Mouse (Mus musculus) Patski (cell line): ENCODE measurements around the gene Fam19a2. TPM values are rescaled to one million over a fixed set of nuclear protein-coding genes. Genes with fewer than 3 reads are reported as not detected.
A peak's percentile ranks its signal among the peaks of the same experiment; 100 is the strongest.

Source experiments
- ATAC-seq: fragments of 100-300 bp; one replicate; pipeline ENCODE4 v1.8.0; 2021
- CTCF ChIA-PET: fragments of 350-600 bp; sonication (Branson Sonifier 250); formaldehyde crosslinking; loops from one replicate; lab custom pipeline; 2022; ENCODE audit warnings: inconsistent platforms; lab: Charles Lee
- POLR2A ChIA-PET: fragments of 350-600 bp; sonication (Branson Sonifier 250); formaldehyde crosslinking; loops from one replicate; lab custom pipeline; 2022; ENCODE audit warnings: antibody characterized with exemption, inconsistent platforms; lab: Charles Lee
- DNase-seq: peaks from one replicate; pipeline ENCODE4 v3.0.0-alpha.2; 2011; ENCODE audit warnings: low read depth, low spot score
- H3K27me3 ChIP-seq: fragments of 371-371 bp; one replicate; pipeline ENCODE4 v1.5.1; 2021
- CTCF ChIP-seq: fragments of 100-300 bp; IDR thresholded peaks from one replicate; pipeline ENCODE4 v1.5.1; 2021
- in situ Hi-C: fragments of 300-500 bp; cut with MboI; formaldehyde crosslinking; loops from 3 replicates; pipeline ENCODE4 v1.11.1; 2018; ENCODE audit warnings: low pct_unique_long_range_greater_than_20kb, mixed read lengths
- polyA plus RNA-seq: library from polyadenylated mRNA; unstranded; gene quantifications from one replicate; pipeline ENCODE4 v1.2.3, GENCODE M21; 2021

Fam19a2 gene
- polyA plus RNA-seq, 1 experiment from 2014 or later = 0.36 TPM

DNA sequence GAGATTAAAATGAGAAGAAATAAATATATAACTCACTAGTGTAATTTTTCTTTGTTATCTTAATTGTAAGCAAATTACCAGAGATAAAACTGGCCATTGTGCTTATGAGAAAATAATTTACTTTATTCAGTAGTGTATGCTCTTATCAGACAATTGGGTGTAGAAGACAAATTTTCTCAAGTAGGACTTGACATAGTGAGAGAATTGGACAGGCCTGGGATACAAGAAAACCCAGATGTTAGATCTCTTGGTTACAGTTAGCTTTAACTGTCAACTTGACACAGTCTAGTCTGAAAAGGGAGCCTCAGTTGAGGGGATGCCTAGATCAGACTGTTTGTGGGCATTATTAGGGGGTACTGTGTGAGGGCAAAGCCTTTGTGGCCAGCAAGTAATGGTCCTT lies 373.7 kb downstream of the Fam19a2 start:
- in situ Hi-C loops = no loop called here
- no peak for TF ChIP-seq CTCF
- no peak for ATAC-seq
- POLR2A ChIA-PET = no interaction called here
- CTCF ChIA-PET = interaction anchor here (0.6 kb wide), 1 partner anchor 372 kb away, joined by 3 read pairs; no protein-coding TSS in a partner anchor
- no peaks in the 10 kb centered on the region for H3K27me3 ChIP-seq
- no peak for DNase-seq

DNA sequence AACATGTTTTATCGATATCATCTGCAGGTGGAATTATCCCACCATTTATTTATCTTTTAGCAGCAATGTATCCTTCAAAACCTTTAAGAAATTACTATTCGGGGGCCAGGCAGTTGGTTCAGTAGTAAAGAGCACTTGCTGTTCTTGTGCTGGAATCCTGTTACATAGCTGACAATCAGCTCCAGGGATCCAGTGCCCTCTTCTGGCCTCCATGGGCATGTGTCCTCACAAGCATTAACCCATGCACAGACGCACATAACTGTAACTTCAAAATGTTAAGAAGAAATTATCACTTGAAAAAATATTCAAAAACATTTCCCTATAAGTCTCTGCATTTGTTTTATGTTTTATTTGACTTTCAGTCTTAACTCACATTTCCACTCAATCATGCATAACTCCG lies 381.8 kb downstream of the Fam19a2 start:
- no peaks in the 10 kb centered on the region for H3K27me3 ChIP-seq
- in situ Hi-C loops = no loop called here
- ChIA-PET CTCF (no interaction called here), POLR2A (no interaction called here)
- no peak for DNase-seq
- ATAC-seq = no peak
- TF ChIP-seq CTCF = peak; percentile 16

DNA sequence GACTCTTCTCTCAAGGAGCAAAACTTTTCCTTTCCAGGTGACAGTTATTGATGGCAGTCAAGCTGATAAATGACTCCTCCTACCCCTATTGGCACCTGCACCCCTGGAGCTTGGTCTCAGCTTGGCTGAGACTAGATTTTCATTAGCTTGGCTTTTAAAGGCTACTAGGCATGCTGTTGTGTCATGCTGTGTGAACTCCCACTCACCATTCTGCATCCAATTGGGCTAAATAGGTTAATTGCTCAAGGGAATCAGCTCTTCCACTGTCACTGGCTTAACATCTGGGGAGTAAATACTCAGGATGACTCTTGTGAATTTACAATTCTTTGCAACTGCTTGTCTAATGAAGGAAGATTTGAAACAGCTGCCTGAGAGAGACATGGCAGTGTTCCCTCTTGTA lies 407.4 kb downstream of the Fam19a2 start:
- POLR2A ChIA-PET = interaction anchor here (0.5 to 0.6 kb wide), 2 partner anchors 16 to 63 kb away, joined by 4 to 5 read pairs; no protein-coding TSS in a partner anchor
- no peak for DNase-seq
- ATAC-seq = no peak
- peaks cover 4% of the 10 kb centered on the region for H3K27me3 ChIP-seq
- no peak for TF ChIP-seq CTCF
- in situ Hi-C loops = no loop called here
- CTCF ChIA-PET = interaction anchor here (1.4 kb wide), 1 partner anchor 12 kb away, joined by 3 read pairs; no protein-coding TSS in a partner anchor

DNA sequence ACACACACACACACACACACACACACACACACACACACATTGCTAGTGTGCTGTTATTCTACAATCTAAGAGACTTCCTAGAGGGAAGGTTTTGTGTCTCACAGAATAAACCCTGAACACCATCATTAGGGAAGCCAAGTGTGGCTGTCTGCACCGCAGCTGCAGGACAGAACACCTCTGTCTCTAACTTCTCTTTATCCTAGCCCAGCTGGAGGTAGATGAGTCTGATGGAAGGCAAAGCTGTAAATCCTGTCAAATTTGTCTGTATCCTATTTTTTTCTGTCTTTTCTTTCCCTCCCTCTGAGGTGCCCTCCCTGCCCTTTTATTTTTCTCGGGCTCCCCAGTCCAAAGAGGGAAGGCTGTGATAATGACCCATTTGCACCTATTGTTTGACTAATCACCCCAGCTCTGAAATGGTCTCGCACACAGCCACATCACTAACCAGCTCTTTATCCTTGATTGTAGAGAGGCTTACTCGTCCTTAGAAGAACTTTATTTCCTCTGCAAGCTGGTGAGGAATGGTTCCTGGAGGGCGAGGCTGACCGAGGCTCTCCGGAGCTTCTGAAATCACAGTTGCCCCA lies 414.6 kb downstream of the Fam19a2 start:
- no peaks in the 10 kb centered on the region for H3K27me3 ChIP-seq
- no peak for TF ChIP-seq CTCF
- POLR2A ChIA-PET = interaction anchor here (0.7 kb wide), 1 partner anchor 44 kb away, joined by 5 read pairs; no protein-coding TSS in a partner anchor
- in situ Hi-C loops = no loop called here
- CTCF ChIA-PET = no interaction called here
- ATAC-seq = no peak
- no peak for DNase-seq

DNA sequence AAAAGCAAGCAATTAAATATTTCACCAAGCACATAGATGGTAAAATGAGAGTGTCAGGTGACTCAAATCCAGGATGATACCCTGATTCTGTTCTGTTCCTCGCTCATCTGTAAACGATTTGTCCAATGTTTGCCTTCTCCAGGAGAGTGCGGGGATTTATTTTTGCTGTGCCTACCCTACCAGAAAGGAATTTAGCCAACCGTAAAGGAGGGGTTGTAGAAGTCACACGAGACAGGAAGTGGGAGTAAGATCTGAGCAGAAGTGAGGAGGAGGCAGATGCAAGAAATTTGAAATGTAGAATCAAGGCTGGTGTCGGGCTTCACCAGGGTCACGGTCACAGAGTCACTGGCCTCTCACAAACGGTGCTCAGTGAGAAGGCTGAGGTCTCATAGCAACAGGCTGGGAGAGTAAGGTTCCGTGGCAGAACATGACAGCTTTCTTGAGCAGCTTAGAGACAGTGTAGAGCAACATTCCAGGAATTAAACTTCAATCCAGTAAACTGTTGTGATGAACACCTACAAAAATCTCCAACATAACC lies 419.0 kb downstream of the Fam19a2 start:
- TF ChIP-seq CTCF = no peak
- POLR2A ChIA-PET = no interaction called here
- CTCF ChIA-PET = interaction anchor here (1.1 kb wide), 1 partner anchor 12 kb away, joined by 3 read pairs; no protein-coding TSS in a partner anchor
- in situ Hi-C loops = no loop called here
- no peak for ATAC-seq
- no peaks in the 10 kb centered on the region for H3K27me3 ChIP-seq
- no peak for DNase-seq

DNA sequence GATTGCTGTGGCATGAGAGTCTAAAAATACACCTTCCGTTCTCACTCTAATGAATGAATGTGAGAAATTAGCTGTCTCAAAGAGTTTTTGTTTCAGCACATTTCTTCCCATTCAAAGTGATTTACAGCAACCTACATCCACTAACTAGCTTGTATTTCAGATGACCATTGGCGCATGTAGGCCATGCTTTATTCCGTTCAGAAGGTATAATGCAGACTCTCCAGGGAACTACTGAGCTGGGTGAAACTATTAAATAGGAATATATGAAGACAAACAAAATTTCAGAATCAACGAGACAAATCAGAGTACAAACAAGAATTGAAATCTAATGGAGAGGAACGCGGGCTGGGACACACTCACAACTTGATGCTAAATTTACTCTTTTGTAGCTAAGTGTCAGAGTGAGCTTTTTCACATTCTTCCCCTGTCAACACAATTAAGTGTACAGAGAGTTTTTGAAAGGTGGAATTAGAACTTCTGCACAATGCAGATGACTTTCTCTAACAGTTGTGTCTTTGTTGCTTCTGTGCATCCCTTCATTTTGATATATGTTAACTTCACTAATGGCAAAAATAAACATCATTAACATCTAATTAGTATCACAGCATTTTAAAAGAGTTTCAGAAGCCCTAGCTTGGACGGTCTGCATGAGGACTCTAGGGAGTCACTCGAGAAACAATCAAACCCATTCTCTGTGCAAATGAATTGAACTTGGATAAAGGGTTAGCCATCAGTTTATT lies 428.6 kb downstream of the Fam19a2 start:
- in situ Hi-C loops = no loop called here
- no peak for TF ChIP-seq CTCF
- ChIA-PET POLR2A (no interaction called here), CTCF (interaction anchor here (1.1 kb wide), 1 partner anchor 8 kb away, joined by 4 read pairs; no protein-coding TSS in a partner anchor)
- peaks cover 3% of the 10 kb centered on the region for H3K27me3 ChIP-seq
- DNase-seq = no peak
- ATAC-seq = no peak

DNA sequence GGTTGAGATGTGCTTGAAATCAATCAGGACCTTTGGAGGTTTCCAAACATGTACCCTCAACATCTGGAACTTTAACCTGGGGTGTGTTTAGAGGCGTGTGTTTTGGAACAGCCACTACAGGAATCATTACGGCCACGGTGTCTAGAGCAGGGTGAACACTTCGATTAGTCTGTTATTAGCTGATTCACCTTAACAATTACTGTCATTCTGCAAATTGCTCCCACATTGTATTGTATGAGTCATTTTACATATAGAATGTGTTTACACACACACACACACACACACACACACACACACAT lies 429.1 kb downstream of the Fam19a2 start:
- in situ Hi-C loops = no loop called here
- DNase-seq (no peak), ATAC-seq (no peak)
- peaks cover 3% of the 10 kb centered on the region for H3K27me3 ChIP-seq
- ChIA-PET CTCF (no interaction called here), POLR2A (no interaction called here)
- no peak for TF ChIP-seq CTCF

DNA sequence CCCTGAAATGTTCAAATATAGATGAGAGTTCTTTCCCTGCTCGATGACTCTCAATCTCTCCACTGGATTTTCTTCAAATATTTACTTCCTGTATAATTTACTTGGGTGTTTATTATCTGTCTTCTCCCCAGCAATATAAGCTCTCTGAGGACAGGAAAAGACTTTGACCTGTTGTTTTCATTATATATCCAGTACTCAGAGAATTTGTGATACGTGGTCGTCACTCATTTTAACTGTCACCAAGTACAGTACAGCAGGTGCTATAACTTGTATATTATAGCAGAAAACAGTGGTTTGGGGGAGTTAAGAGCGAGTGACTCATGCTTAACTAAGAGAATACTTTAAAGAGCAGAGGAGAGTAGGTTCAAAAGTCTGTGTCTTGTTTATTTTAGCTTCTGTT lies 438.8 kb downstream of the Fam19a2 start:
- in situ Hi-C loops = no loop called here
- DNase-seq (no peak), ATAC-seq (no peak)
- ChIA-PET POLR2A (no interaction called here), CTCF (interaction anchor here (0.7 to 1.2 kb wide), 2 partner anchors 10 to 39 kb away, joined by 3 read pairs; no protein-coding TSS in a partner anchor)
- no peak for TF ChIP-seq CTCF
- H3K27me3 ChIP-seq = no peaks in the 10 kb centered on the region

DNA sequence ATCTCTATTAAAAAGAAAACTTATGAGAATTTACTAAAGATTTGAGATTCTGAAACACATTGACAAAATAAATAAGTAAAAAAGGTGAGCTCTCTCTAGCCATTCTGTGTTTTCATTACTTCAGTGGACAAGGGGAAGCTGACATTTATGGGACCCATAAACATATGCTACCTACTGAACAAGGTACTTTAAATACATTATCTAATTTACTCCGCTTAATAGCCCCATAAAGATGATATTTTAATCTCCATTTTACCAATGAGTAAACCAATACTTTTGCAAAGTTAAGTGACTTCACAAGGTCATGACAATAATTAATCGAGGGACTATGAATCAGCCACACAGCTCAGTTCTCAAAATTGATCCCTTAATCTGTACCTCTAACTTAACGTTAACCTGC lies 443.2 kb downstream of the Fam19a2 start:
- POLR2A ChIA-PET = no interaction called here

DNA sequence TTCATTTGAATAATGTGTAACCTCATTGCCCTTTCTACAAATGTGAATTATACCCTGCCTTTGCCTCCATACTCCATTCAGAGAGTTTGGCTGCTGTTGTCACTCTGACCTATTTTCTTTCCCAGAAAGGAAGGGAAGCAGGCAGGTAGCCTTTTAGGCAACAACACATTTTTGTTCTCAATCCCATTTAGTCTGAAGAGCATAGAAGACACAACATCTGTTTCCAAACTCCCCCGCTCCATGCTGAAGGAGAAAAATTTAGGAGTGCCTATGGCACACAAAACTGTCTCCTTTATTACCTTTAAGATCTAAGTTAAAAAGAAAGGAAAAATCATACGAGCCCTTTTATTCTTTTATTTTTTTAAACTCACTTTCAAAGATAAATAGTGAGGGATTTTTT lies 446.9 kb downstream of the Fam19a2 start:
- POLR2A ChIA-PET = no interaction called here

More for the DNA sequence above, 443.2 kb downstream of the Fam19a2 start:
- no peak for ATAC-seq
- TF ChIP-seq CTCF = no peak
- H3K27me3 ChIP-seq = no peaks in the 10 kb centered on the region
- CTCF ChIA-PET = no interaction called here
- in situ Hi-C loops = no loop called here
- DNase-seq = no peak

DNA sequence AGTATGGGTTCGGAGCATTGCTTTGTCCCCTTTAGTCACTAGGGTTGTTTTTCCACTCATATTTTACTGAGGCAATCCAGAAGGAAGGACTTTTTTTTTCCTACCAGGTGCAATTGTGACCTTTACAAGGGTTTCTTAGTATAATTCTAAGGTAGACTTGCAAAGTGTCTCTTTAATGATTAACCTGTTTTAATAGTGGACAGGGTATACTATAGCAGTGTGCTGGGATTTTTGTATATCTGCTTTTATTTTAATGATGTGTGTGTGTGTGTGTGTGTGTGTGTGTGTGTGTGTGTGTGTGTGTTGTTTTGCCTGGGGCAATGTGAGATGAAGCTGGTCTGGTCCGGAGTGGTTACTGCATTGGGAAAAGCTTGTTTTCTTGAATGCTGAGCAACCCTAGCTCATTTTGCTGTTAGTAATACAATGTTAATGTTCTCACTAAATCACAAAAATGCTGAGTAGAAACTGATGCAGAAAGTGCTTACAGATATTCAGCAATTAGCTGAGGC lies 458.2 kb downstream of the Fam19a2 start:
- no peak for DNase-seq
- H3K27me3 ChIP-seq = no peaks in the 10 kb centered on the region
- ChIA-PET POLR2A (interaction anchor here (0.5 to 0.6 kb wide), 3 partner anchors 9 to 1029 kb away, joined by 3 to 5 read pairs (median 3); no protein-coding TSS in a partner anchor), CTCF (no interaction called here)
- ATAC-seq = no peak
- TF ChIP-seq CTCF = no peak
- in situ Hi-C loops = no loop called here

More for the DNA sequence above, 446.9 kb downstream of the Fam19a2 start:
- TF ChIP-seq CTCF = no peak
- no peaks in the 10 kb centered on the region for H3K27me3 ChIP-seq
- ATAC-seq (no peak), DNase-seq (no peak)
- in situ Hi-C loops = no loop called here
- CTCF ChIA-PET = no interaction called here
